Mouse (Mus musculus): ENCODE results near the gene Tmed9. TPM values are rescaled to one million over a fixed set of nuclear protein-coding genes. Genes with fewer than 3 reads are reported as not detected.
A peak's percentile ranks its signal among the peaks of the same experiment; 100 is the strongest.

Gene Tmed9
- total and polyA plus RNA-seq, 3 experiments, result 88.2 to 196 (median 194) TPM

DNA sequence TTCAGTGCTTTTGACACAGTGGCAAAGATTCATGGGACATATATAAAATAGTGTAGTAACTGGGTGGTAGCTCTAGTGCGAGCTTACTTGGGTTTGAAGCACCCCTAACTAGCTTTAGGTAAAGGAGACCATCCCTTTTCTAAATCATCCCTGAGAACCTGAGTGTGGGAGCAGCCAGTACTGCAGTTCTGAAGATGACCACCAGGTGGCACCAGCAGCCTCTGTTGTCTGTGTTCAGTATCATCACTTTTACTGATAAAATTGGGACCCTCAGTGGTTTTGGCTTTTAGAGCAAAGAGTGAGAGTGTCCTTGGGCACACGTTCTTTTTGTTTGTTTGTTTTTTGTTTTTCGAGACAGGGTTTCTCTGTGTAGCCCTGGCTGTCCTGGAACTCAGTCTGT lies 28.1 kb downstream of the Tmed9 start:
- in situ Hi-C loops (cut with MboI; ENCODE audit: low pct_ligation_motif_present, low pct_unique_long_range_greater_than_20kb, low sequenced_read_pairs) (loop anchor here (10.0 kb wide), 1 partner anchor 123 kb away; the partner anchor contains the start of gene Pcbd2), dilution Hi-C loops (cut with MboI; ENCODE audit: extremely low pct_ligation_motif_present, extremely low pct_unique_long_range_greater_than_20kb, low sequenced_read_pairs) (no loop called here)
- TF ChIP-seq JUND (conservative IDR thresholded peaks at IDR 0.05; ENCODE audit: low read depth, low read length), result no peak
- TF ChIP-seq SMC3 (IDR thresholded peaks at IDR 0.05; ENCODE audit: low read depth, low read length), result peak; percentile 82
- no peak for TF ChIP-seq CHD1 (IDR thresholded peaks at IDR 0.05; ENCODE audit: low read depth, low read length)
- TF ChIP-seq USF2 (conservative IDR thresholded peaks at IDR 0.05; ENCODE audit: low read depth, low read length), result no peak
- TF ChIP-seq NELFE (IDR thresholded peaks at IDR 0.05; ENCODE audit: low read depth, low read length), result no peak; the same call in 1 of the 2 replicates
- no peak for TF ChIP-seq POLR2AphosphoS2 (IDR thresholded peaks at IDR 0.05; ENCODE audit: low read depth, low read length)
- peak; percentile 72 for TF ChIP-seq RAD21 (IDR thresholded peaks at IDR 0.05; ENCODE audit: low read depth, low read length)
- TF ChIP-seq MAFK (IDR thresholded peaks at IDR 0.05; ENCODE audit: insufficient replicate concordance, low read length), result no peak
- 0 out of 2 replicates have a peak, but pooled peaks have one; percentile 34 for TF ChIP-seq SIN3A (IDR thresholded peaks at IDR 0.05; ENCODE audit: low read length)
- 0 out of 2 replicates have a peak, but pooled peaks have one; percentile 15 for TF ChIP-seq IRF4 (IDR thresholded peaks at IDR 0.05; ENCODE audit: low read depth, low read length)
- no peak for TF ChIP-seq JUN (IDR thresholded peaks at IDR 0.05; ENCODE audit: insufficient read depth, low read depth, low read length)
- TF ChIP-seq EP300 (IDR thresholded peaks at IDR 0.05; ENCODE audit: low read length), result no peak
- 0 out of 2 replicates have a peak, but pooled peaks have one; percentile 15 for TF ChIP-seq ZC3H11A (IDR thresholded peaks at IDR 0.05; ENCODE audit: low read depth, low read length)
- peak; percentile 92 to 94 for TF ChIP-seq CTCF (conservative IDR thresholded peaks at IDR 0.05 in 1 of 2, IDR thresholded peaks at IDR 0.05 in 1 of 2; ENCODE audit: low read depth in 2 of 2, low read length in 2 of 2)
- TF ChIP-seq CHD2 (IDR thresholded peaks at IDR 0.05; ENCODE audit: low read length), result no peak
- no peak for TF ChIP-seq TCF12 (IDR thresholded peaks at IDR 0.05; ENCODE audit: low read depth, low read length)
- TF ChIP-seq MAX (IDR thresholded peaks at IDR 0.05; ENCODE audit: low read length), result no peak
- no peak for TF ChIP-seq HCFC1 (IDR thresholded peaks at IDR 0.05; ENCODE audit: low read depth, low read length)
- no peak for TF ChIP-seq ELF1 (IDR thresholded peaks at IDR 0.05; ENCODE audit: low read depth, low read length)
- H3K79me2 ChIP-seq (replicated peaks; ENCODE audit: control insufficient read depth, extremely low read depth, insufficient read depth, poor library complexity, severe bottlenecking), result no peaks in the 10 kb centered on the region
- H3K4me2 ChIP-seq (ENCODE audit: insufficient read depth, low read depth, poor library complexity, severe bottlenecking), result 0 out of 2 replicates have a peak overlapping the region, but pooled peaks have one; percentile 6
- H3K27ac ChIP-seq (ENCODE audit: insufficient read depth, low read depth), result no peak overlapping the region
- H3K36me3 ChIP-seq (replicated peaks in 1 of 2; ENCODE audit: control insufficient read depth in 1 of 2, insufficient read depth in 1 of 2, low read length in 1 of 2), result peaks cover 25 to 59% of the 10 kb centered on the region in 2 experiments
- no peaks in the 10 kb centered on the region for H3K27me3 ChIP-seq (replicated peaks)
- no peak overlapping the region for H3K9ac ChIP-seq (ENCODE audit: insufficient read depth, low read depth)
- peak; percentile 81 for DNase-seq (ENCODE audit: extremely low read depth)
- no peaks in the 10 kb centered on the region for H3K9me3 ChIP-seq (replicated peaks; ENCODE audit: low read length)
- H3K4me3 ChIP-seq (replicated peaks in 1 of 3; ENCODE audit: low read depth in 2 of 3, low read length in 2 of 3, poor library complexity in 1 of 3), result no peak overlapping the region
- H3K4me1 ChIP-seq (ENCODE audit: control insufficient read depth in 1 of 2, insufficient read depth in 2 of 2), result peaks cover 0 to 16% of the 10 kb centered on the region in 2 experiments; a peak in 2 of 4 replicates

DNA sequence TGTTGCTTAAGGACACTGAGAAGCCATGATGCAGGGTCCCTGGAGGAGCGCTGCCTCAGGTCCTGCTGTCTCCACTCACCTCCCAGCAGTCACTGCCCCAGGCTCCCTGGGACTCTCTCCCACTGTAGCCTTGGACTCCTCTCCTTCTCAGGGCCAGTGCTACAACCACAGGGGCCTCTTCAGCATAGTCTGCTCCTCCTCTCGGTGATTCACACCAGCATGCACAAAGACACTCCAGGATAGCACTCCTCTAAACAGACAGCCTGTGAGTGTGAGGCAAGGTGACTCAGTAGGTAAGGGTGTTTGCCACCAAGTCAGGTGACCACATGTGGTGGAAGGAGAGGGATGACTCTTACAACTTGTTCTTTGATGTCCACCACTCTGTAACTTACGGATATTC lies 31.1 kb downstream of the Tmed9 start:
- H3K9ac ChIP-seq (ENCODE audit: insufficient read depth, low read depth), result no peak overlapping the region
- peaks cover 0 to 12% of the 10 kb centered on the region in 2 experiments; a peak in 2 of 4 replicates for H3K4me1 ChIP-seq (ENCODE audit: control insufficient read depth in 1 of 2, insufficient read depth in 2 of 2)
- no peak overlapping the region for H3K27ac ChIP-seq (ENCODE audit: insufficient read depth, low read depth)
- DNase-seq (ENCODE audit: extremely low read depth), result no peak
- in situ Hi-C loops (cut with MboI; ENCODE audit: low pct_ligation_motif_present, low pct_unique_long_range_greater_than_20kb, low sequenced_read_pairs), result loop anchor here (10.0 kb wide), 1 partner anchor 120 kb away; the partner anchor contains the start of gene Pcbd2
- H3K4me2 ChIP-seq (ENCODE audit: insufficient read depth, low read depth, poor library complexity, severe bottlenecking), result no peak overlapping the region
- dilution Hi-C loops (cut with MboI; ENCODE audit: extremely low pct_ligation_motif_present, extremely low pct_unique_long_range_greater_than_20kb, low sequenced_read_pairs), result no loop called here
- H3K4me3 ChIP-seq (replicated peaks in 1 of 3; ENCODE audit: low read depth in 2 of 3, low read length in 2 of 3, poor library complexity in 1 of 3), result no peak overlapping the region
- no peaks in the 10 kb centered on the region for H3K27me3 ChIP-seq (replicated peaks)
- H3K9me3 ChIP-seq (replicated peaks; ENCODE audit: low read length), result no peaks in the 10 kb centered on the region
- no peak for TF ChIP-seq ELF1 (IDR thresholded peaks at IDR 0.05; ENCODE audit: low read depth, low read length)
- no peak for TF ChIP-seq PAX5 (IDR thresholded peaks at IDR 0.05; ENCODE audit: low read length)
- TF ChIP-seq ZNF384 (IDR thresholded peaks at IDR 0.05; ENCODE audit: low read depth, low read length), result no peak
- no peak for TF ChIP-seq KAT2A (IDR thresholded peaks at IDR 0.05; ENCODE audit: insufficient replicate concordance, low read length)
- TF ChIP-seq SMC3 (IDR thresholded peaks at IDR 0.05; ENCODE audit: low read depth, low read length), result no peak
- TF ChIP-seq MAZ (IDR thresholded peaks at IDR 0.05; ENCODE audit: low read depth, low read length), result no peak
- no peak for TF ChIP-seq POLR2AphosphoS2 (IDR thresholded peaks at IDR 0.05; ENCODE audit: low read depth, low read length)
- TF ChIP-seq BHLHE40 (IDR thresholded peaks at IDR 0.05; ENCODE audit: low read depth, low read length), result no peak
- TF ChIP-seq CHD2 (IDR thresholded peaks at IDR 0.05; ENCODE audit: low read length), result no peak
- no peak for TF ChIP-seq GABPA (IDR thresholded peaks at IDR 0.05; ENCODE audit: insufficient replicate concordance, low read depth, low read length)
- TF ChIP-seq MAFK (IDR thresholded peaks at IDR 0.05; ENCODE audit: insufficient replicate concordance, low read length), result no peak
- no peak for TF ChIP-seq MXI1 (IDR thresholded peaks at IDR 0.05; ENCODE audit: low read depth, low read length)
- no peak for TF ChIP-seq USF1 (IDR thresholded peaks at IDR 0.05; ENCODE audit: low read depth, low read length)
- no peak for TF ChIP-seq ZC3H11A (IDR thresholded peaks at IDR 0.05; ENCODE audit: low read depth, low read length)
- H3K36me3 ChIP-seq (replicated peaks in 1 of 2; ENCODE audit: control insufficient read depth in 1 of 2, insufficient read depth in 1 of 2, low read length in 1 of 2), result peaks cover 33 to 69% of the 10 kb centered on the region in 2 experiments
- H3K79me2 ChIP-seq (replicated peaks; ENCODE audit: control insufficient read depth, extremely low read depth, insufficient read depth, poor library complexity, severe bottlenecking), result no peaks in the 10 kb centered on the region

Measured in CH12.LX (cell line).